Mouse (Mus musculus): ENCODE results near the gene Ankra2.

Gene Ankra2

DNA sequence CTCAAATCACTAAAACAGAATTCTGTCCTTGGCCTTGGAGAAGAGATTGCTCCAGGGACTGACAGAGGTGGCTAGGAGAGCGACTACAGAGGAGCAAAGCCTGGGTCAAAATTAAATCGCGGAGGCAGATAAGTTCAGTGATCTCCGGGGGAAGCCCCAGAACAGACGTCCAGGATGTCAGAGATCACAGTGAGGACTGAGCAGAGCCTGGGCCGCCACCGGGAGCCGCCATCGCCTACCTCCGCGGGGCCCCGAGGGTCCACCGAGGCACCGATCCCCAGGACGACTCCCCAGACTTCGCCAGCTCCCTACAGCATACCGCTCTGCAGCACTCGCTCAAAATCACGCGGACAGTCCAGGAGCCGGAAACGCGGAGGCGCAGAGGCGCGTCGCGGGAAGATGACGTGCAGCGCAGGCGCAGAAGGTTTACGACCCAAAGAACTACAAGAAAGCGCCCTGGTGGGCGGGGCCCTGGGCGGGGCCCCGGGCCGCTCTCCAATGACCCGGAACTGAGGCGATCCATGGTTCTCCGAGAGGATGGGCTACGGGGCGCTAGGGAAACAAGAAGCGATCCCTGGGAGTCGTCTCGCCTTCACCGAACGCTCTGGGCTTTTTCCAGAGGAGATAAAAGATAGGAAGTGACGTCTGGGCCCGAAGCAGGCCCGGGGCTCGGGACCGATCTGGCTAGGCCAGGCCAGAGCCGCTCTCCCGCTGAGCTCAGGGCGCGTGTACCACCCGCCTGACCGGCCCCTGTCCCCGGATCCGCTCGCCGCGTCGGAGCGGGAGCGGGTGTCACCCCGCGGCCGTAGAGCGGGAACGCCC is at the start of gene Ankra2, which contains the start of gene Utp15:
Gene Ankra2 (plus strand): TSS at position 439 of the 822 bp plus-strand sequence.
Gene Utp15 (minus strand): TSS at position 406 of the 822 bp plus-strand sequence.
- peak; percentile 99 for DNase-seq

DNA sequence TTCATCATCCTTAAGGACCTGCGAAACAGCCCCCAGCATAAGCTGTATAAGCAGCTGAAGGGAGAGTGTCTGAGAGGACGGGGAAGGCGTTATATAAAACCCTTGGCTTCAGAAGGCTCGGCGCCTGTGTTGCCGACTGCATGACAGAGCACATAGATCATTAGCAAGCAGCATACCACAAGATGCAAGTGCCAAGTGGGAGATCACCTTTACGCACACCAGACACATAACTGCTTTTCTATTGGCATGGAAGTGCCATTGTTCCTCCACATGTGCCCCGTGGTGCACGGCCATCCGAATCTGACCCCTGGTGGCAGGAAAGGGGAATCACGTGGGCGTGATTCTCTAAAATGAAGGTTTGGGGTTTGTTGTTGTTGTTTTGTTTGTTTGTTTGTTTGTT is 40.0 kb upstream of the Ankra2 start:
- DNase-seq = no peak

DNA sequence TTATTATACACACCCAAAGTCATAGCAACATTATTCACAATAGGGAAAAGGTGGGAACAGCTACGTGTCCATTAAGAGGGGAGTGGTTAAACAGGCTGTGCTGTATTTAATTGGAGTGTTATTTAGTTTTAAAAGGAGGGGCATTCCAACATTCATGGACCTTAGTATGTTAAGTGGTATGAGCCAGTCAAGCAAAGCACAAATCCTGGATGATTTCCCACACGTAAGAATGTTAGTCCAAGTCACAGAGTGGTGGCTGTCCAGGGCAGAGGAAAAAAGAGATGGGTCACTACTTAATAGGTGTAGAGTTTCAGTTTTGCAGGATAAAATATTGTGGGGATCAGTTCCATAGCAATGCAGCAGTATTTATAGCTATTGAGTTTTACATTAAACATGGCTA is 36.6 kb upstream of the Ankra2 start:
- DNase-seq = no peak

DNA sequence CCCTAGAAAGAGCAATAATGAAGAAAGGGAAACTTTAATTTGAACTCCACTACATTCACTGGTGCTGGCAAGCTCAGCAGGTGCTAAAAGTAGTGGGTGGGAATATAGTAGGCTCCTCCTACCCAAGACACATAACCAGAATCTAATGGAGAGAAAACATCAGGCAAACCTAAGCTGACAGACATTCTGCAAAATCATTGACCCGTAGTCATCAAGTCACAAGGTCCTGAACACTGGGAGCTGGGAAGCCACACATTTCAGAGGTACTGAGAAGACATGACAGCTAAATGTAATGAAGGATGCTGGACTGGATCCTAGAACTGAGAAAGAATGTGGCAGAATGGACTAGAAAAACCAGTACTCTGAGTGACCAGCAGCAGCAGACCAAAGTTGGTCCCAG is 32.4 kb upstream of the Ankra2 start:
- DNase-seq = no peak

DNA sequence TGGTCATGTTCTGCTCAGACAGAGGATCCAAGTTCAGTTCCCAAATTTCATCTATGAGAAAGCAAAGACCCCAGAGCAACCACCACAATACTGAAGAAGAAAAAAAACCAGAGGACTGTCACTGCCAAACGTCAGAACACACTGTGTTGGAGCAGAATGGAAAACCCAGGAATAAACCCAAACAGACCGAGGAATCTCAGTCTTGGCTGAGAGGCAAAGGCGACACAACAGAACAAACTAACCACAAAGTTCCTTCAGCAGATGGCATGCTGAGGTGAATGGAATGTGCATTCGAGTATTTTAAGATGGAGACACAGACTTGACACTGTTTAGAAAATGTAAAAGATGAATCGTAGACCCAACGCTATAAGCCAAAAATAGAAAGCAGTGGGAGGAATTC is 27.4 kb upstream of the Ankra2 start:
- DNase-seq = no peak

DNA sequence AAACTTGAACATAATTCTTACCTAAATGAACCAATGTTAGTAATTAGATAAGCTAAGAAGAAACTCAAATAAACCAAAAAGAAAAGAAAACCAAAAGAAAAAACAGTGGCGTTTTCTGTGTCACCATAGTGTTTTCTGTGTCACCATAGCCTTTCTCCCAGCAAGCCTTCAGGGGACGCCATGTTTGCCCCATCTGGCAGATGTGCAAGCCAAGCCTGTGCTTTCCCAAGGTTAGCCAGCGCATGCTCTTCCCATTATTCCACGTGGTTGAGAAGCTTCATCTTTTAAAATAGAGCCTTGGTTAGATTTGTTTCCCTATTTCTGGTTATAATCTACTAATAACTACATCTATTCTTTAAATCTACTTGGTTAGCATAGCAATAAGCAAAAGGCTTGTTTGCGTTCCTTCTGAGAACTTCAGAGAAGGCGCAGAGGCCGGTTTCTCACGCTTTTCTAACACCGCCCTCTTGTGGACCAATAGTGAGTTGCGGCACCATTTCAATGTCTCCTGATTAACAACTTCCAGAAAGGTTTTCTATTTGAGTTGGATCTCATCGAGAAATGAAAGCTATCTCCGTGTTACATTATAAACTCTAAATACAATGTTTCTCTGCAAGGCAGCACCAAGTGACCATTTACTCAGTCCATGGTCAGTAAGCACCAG is 22.8 kb upstream of the Ankra2 start:
- no peak for DNase-seq

DNA sequence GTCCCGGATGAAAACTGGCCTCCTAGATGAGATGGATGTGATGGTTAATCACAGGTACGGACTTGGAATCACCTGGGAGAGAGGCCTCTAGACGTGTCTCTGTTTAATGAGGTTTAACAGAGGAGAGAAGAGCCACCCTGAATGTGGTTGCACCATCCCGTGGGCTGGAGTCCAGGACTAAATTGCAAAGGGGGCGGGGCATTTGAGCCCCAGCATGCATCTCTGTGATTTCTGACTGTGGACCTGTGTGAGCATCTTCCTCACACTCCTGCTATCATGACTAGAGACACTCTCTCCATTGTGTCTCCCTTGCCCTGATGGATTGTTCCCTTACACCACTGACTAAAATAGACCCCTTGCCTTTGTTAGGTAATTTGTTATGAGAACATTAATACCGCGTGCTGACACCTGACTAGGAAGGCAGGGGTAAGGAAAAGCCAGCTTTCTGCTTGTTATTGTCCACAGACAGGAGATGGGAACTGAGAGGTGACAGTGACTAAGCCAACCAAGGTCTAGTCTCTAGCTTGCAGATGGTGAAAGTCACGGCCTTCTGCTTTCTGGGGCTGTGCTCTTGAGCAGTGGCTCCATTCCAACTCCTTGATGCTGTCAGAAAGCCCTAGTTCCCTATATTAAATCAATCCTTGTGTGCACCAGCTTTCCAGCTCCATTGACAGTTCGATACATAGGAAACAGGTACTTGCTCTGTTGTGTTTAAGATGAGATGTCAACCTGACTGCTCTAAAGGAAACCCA is 21.2 kb upstream of the Ankra2 start:
- DNase-seq = no peak

DNA sequence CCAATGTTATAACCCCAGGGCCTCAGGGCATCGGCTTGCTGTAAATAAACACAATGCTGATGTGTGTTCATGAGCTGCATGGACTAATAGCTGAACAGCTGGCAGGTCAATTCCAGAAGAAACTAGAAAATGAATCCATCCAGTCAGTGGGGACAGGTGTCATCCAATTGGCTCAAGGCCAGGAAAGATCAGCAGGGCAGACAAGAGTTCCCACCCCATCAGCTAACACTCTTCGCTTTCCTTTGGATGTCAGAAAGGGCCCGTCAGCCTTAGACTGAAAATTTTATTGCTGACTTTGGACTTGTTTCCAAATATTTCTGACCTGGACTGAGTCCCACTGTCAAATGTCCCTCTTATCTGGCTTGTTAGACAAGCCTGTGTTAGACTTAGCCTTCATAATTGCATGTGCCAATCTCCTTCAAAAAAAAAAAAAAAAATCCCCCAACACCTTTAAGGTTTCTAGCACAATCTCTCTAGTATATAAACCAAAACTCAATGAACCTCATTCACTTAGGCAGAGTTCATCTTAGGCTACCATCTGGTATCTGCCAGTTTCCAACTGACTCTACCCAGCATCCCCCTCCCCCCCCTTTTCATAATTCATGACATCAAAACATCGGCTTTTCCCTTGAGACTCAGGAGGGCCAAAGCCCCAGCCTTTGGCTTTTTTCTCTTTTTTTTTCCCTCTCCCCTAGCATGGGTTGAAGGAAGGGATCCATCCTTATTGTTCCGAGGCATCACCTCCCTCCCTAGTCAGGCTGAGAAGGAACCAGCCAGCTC is 18.1 kb upstream of the Ankra2 start:
- DNase-seq = no peak

DNA sequence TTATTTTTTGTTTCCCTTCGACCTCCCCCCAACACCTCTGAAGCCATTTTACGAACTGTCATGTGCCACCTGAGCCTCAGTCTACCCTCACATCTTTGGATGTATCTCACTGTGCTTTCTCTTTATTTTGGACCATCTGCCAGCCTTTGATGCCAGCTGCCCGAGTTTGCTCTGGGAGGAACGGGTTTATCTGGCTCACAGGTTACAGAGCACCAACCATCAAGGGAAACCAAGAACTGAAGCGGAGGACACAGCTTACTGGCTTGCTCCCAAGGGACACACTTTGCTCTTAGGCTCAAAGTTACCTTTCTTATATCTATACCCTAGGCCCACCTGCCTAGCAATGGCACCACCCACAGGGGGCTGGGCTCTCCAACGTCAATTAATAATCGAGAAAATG is 17.5 kb upstream of the Ankra2 start:
- DNase-seq = no peak

DNA sequence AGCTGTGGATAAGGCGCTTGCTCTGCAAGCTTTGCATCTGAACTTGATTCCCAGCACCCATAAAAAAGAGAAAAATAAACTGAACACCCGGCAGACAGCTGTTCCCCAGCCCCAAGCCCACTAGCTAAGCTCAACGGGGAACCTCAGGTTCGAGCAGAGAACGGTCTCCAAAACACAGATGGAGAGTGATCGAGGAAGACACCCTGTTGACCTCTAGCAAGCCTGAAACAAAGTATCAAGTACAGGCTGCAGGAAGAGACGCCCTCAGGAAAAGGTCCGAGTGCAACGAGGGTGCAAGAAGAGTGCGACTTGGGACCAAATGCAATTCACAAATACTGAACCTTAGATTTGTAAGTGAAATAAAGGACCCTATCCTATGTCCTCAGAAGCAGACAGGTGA is 13.3 kb upstream of the Ankra2 start:
- DNase-seq = no peak

DNA sequence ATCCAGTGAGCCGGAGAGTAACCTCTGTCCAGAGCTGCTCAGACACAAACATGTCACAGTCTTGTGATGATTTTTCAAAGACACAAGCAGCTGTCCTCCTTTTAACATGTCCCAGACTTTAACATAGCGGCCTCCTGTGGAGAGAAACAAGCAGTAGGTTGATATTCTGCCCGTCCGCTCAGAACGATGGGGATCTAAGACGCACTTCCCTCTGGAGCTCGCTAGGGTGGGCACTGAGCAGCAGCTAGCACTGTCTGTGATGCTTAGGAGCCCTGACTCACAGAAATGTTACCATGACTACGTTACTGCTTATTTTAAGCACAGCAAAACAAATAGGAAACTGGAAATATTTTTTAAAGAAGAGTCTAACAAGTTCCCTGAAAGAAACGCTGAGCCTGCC is 8.0 kb upstream of the Ankra2 start:
- no peak for DNase-seq

DNA sequence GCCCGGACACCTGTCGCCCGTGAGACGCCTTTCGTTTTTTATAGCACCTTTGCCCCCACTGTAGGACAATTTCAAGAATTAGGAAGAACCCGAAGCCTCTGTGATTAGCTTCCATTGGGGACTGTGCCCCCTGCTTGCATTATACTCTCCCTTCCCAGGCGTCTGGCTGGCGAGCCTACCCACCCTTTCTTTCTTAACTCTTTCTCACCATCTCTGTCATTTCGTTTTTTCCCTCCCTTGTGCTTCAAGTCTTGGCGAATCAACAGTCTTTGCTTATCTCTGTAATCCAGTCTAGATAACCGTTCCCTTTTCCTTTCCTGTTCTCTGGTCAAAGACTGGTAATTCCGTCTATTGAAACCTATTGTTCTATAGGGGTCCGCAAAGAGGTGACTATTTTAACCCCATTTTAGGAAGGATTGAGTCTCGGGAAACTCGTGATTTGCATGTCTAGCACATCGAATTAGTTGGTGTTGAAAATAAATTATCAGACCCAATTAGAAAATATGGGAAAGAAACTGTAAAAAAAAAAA is 649 bp downstream of the Ankra2 start:
- DNase-seq = no peak

DNA sequence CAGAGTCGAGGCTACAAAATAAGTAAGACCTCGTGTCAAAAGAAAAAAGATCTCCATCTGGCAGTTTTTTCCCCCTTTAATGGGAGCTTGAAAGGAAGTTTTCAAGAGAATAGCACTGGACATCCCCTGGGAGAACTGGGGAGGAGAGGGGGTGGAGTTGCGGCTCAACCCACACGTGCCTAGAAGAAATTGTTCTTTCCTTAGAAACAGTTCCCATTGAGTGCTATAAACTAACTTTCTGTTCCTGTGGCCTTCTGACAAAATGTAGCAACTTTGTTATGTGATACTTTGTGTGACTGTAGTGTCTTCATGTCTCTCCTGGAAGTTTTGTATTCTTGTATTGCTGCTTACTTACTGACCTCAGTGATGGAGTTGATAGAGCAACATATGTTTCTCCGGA is 1.2 kb downstream of the Ankra2 start:
- DNase-seq = no peak

DNA sequence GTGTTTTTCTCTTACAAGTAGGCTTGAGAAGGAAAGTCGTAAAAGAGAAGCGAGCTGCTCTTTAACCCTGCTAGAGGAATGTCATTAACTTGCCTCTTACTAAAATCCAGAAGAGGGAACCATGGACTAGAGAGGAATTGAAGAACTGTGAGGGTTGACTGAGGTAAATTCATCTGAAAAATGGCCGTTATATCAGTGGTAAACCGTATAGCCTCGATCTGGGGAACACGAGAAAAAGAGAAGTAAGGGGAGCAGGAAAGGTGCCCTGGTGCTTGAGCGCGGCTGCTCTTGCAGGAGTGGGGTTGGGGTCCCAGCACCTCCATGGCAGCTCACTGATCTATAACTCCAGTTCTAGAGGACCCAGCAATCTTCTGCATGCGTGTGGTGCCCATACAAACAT is 11.1 kb downstream of the Ankra2 start:
- no peak for DNase-seq

DNA sequence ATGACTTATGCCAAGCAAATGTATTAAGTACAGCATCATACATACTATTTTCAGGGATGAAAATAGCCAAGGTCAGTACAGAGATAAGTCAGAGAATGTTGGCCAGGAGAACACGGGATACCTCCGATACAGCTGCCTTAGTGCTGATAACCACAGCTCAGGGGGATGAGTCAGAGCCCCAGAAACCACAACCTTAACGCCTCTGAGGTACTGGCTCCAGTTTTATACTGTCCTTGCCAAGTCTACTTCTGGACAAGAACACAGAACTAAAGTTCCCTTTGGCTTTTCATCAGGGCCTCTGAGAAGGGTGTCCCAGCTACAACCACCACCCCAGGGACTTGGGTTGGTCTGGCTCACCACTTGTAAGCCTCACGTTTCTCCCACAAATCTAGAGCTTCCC is 12.8 kb downstream of the Ankra2 start:
- DNase-seq = no peak

DNA sequence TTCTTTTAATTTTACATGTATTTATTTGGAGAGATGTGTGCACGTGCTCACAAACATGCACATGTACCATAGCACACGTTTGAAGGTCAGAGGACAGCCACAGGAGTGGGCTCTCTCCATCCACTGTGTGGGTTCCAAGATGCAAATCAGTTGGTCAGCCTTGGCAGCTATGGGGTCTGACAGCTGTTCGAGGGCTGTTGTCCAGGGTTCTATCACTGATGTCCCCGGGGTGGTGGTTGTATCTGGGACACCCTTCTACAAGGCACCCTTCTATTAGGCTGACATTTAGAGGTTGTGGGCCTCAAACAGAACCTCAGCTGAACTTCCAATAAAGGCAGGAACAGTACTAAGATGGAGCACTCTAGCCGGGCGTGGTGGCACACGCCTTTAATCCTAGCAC is 13.4 kb downstream of the Ankra2 start:
- no peak for DNase-seq

DNA sequence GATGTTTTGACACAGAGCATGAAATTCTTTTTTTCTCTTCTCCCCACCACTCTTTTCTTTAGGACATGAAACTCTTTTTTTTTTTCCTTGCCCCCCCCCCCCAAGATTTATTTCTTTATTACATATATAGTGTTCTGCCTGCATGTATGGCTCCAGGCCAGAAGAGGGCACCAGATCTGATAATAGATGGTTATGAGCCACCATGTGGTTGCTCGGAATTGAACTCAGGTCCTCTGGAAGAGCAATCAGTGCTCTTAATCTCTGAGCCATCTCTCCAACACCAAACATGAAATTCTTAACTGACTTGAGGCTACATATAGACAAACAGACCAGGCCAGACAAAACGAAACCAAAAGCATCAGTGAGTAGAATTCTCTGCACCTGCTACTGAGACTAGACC is 14.6 kb downstream of the Ankra2 start:
- DNase-seq = no peak

DNA sequence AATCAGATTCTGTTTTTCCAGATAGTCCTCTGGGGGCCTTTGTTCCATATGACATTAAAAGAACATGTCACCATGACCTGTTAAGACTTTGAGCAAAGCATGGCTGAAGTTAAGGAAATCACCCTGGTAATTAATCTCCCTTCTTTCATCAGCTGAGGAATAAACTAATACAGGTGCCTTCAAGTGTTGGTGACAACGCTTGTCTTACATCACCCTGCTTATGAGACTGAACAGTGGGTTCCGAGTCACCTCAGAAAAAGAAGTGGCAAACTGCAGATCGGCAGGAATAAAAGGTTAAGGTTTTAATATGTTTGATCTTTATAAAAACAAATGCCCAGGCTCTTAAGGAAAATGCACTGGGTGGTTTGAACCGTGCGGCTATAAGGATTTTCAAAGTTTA is 16.8 kb downstream of the Ankra2 start, which contains the start of gene Gm21976:
Gene Gm21976 (plus strand): TSS at position 202 of the 400 bp plus-strand sequence.
- no peak for DNase-seq

DNA sequence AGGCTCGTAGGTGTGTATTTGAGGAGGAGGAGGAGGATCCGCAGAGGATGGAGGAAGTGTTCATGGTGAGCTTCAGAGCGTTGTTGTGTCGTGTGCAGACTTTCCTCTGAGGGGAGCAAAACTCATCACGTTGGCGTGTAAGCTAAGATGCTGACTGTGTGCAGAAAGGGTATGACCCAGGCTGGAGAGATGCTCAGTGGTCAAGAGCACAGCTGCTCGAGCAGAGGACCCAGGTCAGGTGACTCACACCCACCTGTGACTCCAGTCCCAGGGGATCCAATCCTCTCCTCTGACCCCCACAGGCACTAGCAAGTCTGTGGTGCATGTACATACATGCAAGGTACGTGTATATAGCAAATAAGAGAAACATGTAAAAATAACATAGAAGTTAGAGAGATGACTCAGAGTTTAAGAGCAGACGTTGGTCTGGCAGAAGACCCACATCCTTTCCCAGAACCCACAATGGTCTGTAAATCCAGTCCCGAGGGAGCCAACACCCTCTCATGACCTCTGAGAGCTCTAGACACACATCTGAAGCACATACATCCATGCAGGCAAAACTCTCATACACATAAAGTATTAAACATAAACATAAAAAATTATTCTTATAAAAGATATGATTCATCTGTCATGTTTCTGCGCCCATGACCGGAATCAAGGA is 18.2 kb downstream of the Ankra2 start:
- DNase-seq = no peak

DNA sequence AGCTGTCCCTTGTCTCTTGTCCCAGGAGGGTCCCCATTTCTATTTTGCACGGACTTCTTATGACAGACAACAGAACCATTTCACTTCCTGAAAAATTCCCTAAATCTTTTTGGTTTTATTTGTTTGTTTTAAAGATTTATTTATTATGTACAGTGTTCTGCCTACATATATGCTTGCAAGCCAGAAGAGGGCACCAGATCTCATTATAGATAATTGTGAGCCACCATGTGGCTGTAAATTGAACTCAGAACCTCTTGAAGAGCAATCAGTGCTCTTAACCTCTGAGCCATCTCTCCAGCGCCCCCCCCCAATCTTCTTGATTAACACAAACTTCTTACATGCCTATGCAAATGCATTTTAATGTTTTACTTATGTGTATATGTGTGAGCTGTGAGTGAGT is 27.8 kb downstream of the Ankra2 start:
- DNase-seq = no peak

DNA sequence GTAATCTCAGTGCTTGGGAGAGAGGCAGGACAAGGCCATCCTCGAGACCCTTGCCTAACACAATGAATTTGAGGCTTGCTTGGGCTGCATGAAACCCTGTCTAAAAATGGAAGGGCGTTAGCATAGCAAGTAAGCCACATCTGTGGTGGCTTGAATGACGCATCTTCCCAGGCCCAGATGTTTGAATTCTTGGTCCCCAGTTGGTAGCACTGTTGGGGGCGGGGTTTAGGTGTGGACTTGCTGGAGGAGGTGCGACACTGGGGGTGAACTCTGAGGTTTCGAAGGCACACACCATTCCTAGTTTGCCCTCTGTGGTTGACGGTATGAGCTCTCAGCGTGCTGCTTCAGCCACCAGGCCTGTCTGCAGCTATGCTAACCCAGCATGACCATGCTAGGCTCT is 28.8 kb downstream of the Ankra2 start:
- no peak for DNase-seq

DNA sequence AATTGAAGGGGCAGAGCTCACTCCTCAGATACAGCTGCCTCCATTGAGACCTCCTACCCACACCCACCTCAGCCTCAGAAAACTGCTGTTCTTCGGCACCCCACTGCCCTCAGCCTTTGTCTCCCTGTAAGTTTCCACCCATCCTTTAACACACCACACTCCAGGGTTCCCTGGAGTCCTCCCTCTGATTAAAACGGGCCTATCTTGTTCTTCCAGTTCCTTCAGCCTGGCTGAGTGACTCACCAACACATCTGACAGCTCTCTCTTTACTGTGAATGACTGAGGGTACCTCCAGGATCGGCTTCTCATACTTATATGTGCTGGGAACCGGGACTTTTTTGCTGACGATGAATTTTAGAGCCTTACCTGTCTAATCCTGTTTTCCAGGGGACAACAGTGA is 33.2 kb downstream of the Ankra2 start:
- no peak for DNase-seq
